Mouse (Mus musculus) ES-E14 (cell line): ENCODE data around the gene Tmem50a.
"Not testable (repeated sequence)": the region's sequence is repeated elsewhere in the genome, so short reads cannot be mapped to it uniquely, and the experiment has no call there.

Source experiments
- HCFC1 ChIP-seq: IDR thresholded peaks from 2 replicates; pipeline ENCODE4 v1.6.1; 2012; ENCODE audit warnings: low read length, inconsistent platforms, borderline replicate concordance; ENCODE audit not compliant: insufficient read depth
- MAFK ChIP-seq: IDR thresholded peaks from 2 replicates; pipeline ENCODE4 v1.6.1; 2014; ENCODE audit warnings: mild to moderate bottlenecking, low read depth, low read length, inconsistent platforms; ENCODE audit not compliant: insufficient read depth

- TF ChIP-seq MAFK, HCFC1: not testable (repeated sequence)
Observed at GRCm38 (mm10) chr4:134911406-134911805, 3.4 kb downstream of the Tmem50a start.
